Mouse (Mus musculus) heart, adult 18-20 months (tissue): ENCODE measurements around the gene Pphln1. TPM values are rescaled to one million over a fixed set of nuclear protein-coding genes. Genes with fewer than 3 reads are reported as not detected.

Experiments used
- DNase-seq, 2 experiments: peaks; one replicate each; pipeline ENCODE4 v3.0.0; 2021 to 2022; ENCODE audit warnings: mixed read lengths in 1 of 2
- total RNA-seq, 2 experiments: library from RNA; stranded (reverse); gene quantifications; 2 replicates each; pipeline ENCODE4 v1.2.3; 2021

Pphln1 gene
- total RNA-seq, 2 experiments from 2014 or later, result 20.2 to 25.9 TPM

GRCm38 (mm10) chr15:93539415-93539814 lies 141.3 kb downstream of the Pphln1 start:
- no peak for DNase-seq

Other genes with a start within 250 kb of the Pphln1 start
- 10 to 100 TPM; 10.5 to 11.4 TPM for gene Gxylt1, start 123.2 kb upstream of the Pphln1 start, total RNA-seq
- 10 to 100 TPM; 20.5 to 21.7 TPM for gene Yaf2, start 61.4 kb upstream of the Pphln1 start, total RNA-seq
- gene Zcrb1, start within 50 bp of the Pphln1 start, total RNA-seq, result 100 to 1,000 TPM in 1 of 2 experiments, 10 to 100 TPM in 1; 99.5 to 103 TPM
- gene Prickle1, start 197.5 kb downstream of the Pphln1 start, total RNA-seq, result 1 to 10 TPM; 9.1 to 9.5 TPM